Mouse (Mus musculus): ENCODE data around the gene Lingo3. TPM values are rescaled to one million over a fixed set of nuclear protein-coding genes. Genes with fewer than 3 reads are reported as not detected.

The Lingo3 gene
- polyA plus RNA-seq, 1 experiment from 2014 or later, result not detected

DNA sequence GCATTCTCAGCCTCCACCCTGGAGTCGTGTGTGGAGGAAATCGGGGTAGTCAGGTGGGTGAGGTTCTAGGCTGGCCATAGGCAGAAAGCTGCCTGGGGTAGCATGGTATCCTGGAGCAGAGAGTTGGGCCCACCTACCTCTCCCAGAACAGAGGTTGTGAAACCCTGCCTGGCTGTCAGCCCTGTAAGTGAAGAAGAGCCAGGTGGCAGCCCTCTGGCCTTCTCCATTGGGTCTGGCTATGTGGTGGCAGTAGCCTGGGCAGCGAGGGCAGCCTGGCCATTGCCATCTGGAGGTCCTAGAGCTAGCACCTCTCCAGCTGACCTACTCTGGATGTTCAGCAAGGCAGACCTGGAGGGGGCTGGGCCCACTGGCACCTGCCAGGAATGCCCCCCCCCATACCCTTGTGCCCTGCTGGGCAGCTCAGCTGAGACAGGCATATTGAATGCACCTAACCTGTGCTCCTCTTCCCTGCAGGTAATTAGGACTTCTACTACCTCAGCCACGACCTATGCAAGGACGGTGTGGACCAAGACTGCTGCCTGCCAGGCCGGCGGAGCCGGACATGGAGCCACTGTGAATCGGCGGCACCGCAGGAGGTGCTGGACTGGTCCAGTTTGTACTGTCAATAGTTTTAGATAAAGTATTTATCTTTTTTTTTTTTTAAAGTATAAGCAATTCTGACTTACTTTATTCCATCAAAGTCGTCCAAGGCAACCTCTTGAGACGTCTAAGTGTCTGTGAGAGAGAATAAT lies 50.6 kb downstream of the Lingo3 start:
- Histone ChIP-seq H3K36me3 (peaks cover 89% of the 10 kb centered on the region), H3K4me2 (no peak overlapping the region), H3K4me1 (peaks cover 40% of the 10 kb centered on the region), H3K9me3 (replicated peaks) (no peaks in the 10 kb centered on the region), H3K4me3 (no peak overlapping the region), H3K27me3 (replicated peaks) (no peaks in the 10 kb centered on the region), H3K9ac (no peak overlapping the region), H3K27ac (no peak overlapping the region)
- ATAC-seq, result no peak
- 86% methylated on average over 13 of the region's 13 CpGs for WGBS (ENCODE audit: insufficient replicate concordance)

DNA sequence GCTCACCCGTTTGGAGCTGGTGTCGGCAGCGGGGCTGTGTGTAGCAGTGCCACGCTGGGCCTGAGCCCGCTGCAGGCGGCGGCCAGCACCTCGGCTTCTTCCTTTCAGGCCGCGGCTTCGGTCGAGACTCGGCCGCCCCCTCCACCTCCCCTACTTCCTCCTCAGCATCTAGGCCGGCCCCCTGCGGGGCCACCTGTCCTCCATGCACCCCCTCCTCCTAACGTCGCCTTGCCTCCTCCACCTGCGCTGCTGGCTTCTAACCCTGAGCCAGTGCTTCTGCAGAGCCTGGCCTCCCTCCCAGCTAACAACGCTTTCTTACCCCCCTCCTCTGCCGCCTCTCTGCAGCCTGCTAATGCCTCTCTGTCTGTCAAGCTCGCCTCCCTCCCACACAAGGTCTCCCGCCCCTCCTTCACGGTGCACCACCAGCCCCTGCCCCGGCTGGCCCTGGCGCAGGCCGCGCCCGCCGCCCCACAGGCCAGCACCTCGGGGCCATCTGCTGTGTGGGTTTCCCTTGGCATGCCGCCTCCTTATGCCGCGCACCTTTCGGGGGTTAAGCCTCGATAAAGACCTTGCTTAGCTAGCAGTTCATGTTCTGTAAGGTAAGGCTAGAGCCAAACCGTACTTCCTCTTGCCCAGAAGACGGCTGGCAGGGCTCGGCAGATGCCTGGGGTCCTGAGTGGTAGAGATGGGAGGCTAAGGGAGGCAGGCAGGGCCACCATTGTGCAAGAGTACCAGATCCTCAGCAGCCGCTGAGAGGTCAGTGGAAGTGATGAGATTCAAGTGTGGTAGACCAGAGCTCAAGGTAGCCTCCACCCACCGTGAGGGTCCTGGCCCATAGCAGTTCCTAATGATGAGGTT lies 51.4 kb downstream of the Lingo3 start:
- 67% methylated on average over 41 of the region's 41 CpGs for WGBS (ENCODE audit: insufficient replicate concordance)
- Histone ChIP-seq H3K9ac (no peak overlapping the region), H3K9me3 (replicated peaks) (no peaks in the 10 kb centered on the region), H3K4me3 (no peak overlapping the region), H3K4me2 (no peak overlapping the region), H3K27ac (peak overlapping the region; percentile 22; the same call in 1 of the 2 replicates), H3K36me3 (peaks cover 97% of the 10 kb centered on the region), H3K4me1 (peaks cover 39% of the 10 kb centered on the region), H3K27me3 (replicated peaks) (no peaks in the 10 kb centered on the region)
- ATAC-seq, result no peak

DNA sequence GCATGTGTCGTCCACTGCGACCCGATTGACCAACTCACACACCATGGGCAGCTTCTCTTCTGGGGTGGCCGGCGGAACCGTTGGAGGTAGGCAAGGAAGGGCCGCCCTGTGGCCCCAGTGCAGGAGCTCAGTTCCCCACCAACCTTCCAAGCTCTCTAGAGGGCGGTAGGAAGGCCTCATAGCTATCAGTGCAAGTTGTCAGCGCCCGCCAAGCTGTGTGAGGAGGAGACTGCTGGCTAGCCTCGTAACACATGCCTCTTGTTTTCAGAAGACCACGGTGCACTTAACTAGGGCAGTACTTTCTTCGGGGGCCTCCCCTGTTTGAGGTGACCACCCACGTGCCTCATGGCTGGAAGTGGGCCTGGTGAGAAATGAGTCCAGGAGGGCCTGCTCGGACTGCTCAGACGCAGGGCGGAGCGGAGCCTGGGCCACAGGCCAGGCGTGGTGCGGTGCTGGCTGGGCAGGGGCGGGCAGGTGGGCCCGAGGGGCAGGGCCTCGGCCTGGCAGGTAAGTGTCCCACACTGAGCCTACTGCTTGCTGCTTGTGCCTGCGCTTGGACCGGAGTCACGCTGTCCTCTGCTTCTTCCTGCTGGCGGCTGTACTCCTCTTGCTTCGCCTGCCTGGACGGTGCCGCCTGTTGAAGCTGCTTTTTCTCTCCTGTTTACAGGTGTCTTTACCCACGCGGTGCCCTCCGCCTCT lies 52.2 kb downstream of the Lingo3 start:
- Histone ChIP-seq H3K9ac (no peak overlapping the region), H3K27ac (0 out of 2 replicates have a peak overlapping the region, but pooled peaks have one; percentile 22), H3K4me1 (peaks cover 32% of the 10 kb centered on the region), H3K9me3 (replicated peaks) (no peaks in the 10 kb centered on the region), H3K4me2 (no peak overlapping the region), H3K4me3 (no peak overlapping the region), H3K36me3 (peaks cover 100% of the 10 kb centered on the region), H3K27me3 (replicated peaks) (no peaks in the 10 kb centered on the region)
- WGBS (ENCODE audit: insufficient replicate concordance), result 76% methylated on average over 33 of the region's 33 CpGs
- ATAC-seq, result no peak

DNA sequence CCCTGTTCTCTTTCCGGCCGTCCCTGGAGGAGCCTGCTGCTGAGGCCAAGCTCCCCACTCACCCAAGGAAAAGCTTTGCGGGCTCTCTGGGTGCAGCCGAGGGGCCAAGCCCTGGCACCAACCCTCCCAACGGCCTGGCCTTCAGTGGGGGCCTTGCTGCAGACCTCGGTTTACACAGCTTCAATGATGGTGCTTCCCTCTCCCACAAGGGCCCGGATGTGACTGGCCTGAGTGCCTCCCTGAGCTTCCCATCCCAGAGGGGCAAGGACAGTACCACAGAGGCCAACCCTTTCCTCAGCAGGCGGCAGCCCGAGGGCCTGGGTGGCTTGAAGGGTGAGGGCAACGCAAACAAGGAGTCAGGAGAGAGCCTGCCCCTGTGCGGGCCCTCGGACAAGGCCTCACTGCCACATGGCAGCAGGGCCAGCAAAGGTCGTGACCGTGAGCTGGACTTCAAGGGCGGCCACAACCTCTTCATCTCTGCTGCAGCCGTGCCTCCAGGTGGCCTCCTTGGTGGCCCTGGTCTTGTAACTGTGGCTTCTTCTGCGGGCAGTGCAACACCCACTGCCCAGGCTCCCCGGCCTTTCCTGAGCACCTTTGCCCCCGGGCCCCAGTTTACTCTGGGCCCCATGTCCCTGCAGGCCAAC lies 53.0 kb downstream of the Lingo3 start:
- H3K4me2 ChIP-seq, result no peak overlapping the region
- H3K36me3 ChIP-seq, result peaks cover 100% of the 10 kb centered on the region
- ATAC-seq, result no peak
- H3K27me3 ChIP-seq (replicated peaks), result no peaks in the 10 kb centered on the region
- 82% methylated on average over 19 of the region's 19 CpGs for WGBS (ENCODE audit: insufficient replicate concordance)
- no peak overlapping the region for H3K4me3 ChIP-seq
- H3K27ac ChIP-seq, result no peak overlapping the region
- H3K4me1 ChIP-seq, result peaks cover 24% of the 10 kb centered on the region
- no peaks in the 10 kb centered on the region for H3K9me3 ChIP-seq (replicated peaks)
- H3K9ac ChIP-seq, result no peak overlapping the region

DNA sequence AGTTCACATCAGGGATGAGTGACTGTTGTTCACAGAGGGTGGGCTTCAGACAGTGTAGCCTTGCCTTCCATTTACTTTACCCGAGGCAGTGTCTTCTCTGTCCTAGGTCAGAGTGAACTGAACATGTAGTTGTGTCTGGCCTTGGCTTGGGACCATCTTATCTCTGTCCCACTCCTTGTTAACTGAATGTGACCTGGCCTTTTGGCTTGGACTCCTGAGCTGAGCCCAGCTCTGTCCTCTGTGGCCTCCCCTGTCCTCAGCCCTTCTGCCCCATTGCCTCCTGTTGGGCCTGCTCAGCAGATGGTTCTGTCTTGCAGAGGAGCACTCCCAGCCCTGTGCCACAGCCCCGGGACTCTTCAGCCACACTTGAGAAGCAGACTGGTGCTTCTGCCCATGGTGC lies 56.3 kb downstream of the Lingo3 start:
- Histone ChIP-seq H3K27ac (no peak overlapping the region), H3K4me2 (no peak overlapping the region), H3K9ac (no peak overlapping the region), H3K36me3 (peaks cover 100% of the 10 kb centered on the region), H3K4me1 (peaks cover 17% of the 10 kb centered on the region), H3K27me3 (replicated peaks) (no peaks in the 10 kb centered on the region), H3K9me3 (replicated peaks) (no peaks in the 10 kb centered on the region), H3K4me3 (no peak overlapping the region)
- 75% methylated on average over 2 of the region's 2 CpGs for WGBS (ENCODE audit: insufficient replicate concordance)
- ATAC-seq, result no peak

DNA sequence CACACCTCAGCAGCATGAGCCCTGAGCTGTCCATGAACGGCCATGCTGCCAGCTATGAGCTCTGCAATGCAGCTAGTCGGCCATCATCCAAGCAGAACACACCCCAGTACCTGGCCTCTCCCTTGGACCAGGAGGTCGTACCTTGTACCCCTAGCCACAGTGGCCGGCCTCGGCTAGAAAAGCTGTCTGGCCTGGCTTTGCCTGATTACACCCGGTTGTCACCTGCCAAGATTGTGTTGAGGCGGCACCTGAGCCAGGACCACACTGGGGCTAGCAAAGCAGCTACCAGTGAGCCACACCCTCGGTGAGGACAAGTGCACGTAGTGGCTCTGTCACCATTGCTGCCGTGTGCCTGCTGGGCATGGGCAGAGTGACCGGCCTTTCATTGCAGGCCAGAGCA lies 57.9 kb downstream of the Lingo3 start:
- Histone ChIP-seq H3K9me3 (replicated peaks) (no peaks in the 10 kb centered on the region), H3K4me1 (peaks cover 1% of the 10 kb centered on the region; the same call in 1 of the 2 replicates), H3K4me3 (no peak overlapping the region), H3K27me3 (replicated peaks) (no peaks in the 10 kb centered on the region), H3K4me2 (no peak overlapping the region), H3K9ac (no peak overlapping the region), H3K27ac (no peak overlapping the region), H3K36me3 (peaks cover 100% of the 10 kb centered on the region)
- ATAC-seq, result no peak
- 89% methylated on average over 11 of the region's 11 CpGs for WGBS (ENCODE audit: insufficient replicate concordance)

DNA sequence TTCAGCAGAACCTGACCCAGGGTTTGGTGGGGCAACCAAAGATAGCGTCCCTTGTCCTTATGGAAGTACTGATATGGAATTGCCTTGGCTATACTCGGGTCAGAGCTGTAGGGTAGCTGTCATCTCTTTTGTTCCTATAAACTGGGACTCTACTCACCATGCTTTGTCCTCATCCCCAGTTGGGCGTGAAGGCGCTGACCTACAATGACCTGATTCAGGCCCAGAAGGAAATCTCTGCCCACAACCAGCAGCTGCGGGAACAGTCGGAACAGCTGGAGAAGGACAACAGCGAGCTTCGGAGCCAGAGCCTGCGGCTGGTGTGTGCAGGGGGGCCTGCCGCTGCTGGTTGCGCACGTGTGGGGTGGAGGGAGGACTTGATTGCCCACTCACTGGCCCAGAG lies 59.0 kb downstream of the Lingo3 start:
- ATAC-seq, result no peak
- Histone ChIP-seq H3K27ac (no peak overlapping the region), H3K27me3 (replicated peaks) (no peaks in the 10 kb centered on the region), H3K4me2 (no peak overlapping the region), H3K4me3 (no peak overlapping the region), H3K9me3 (replicated peaks) (no peaks in the 10 kb centered on the region), H3K9ac (no peak overlapping the region), H3K4me1 (no peaks in the 10 kb centered on the region), H3K36me3 (peaks cover 100% of the 10 kb centered on the region)
- 93% methylated on average over 12 of the region's 12 CpGs for WGBS (ENCODE audit: insufficient replicate concordance)

DNA sequence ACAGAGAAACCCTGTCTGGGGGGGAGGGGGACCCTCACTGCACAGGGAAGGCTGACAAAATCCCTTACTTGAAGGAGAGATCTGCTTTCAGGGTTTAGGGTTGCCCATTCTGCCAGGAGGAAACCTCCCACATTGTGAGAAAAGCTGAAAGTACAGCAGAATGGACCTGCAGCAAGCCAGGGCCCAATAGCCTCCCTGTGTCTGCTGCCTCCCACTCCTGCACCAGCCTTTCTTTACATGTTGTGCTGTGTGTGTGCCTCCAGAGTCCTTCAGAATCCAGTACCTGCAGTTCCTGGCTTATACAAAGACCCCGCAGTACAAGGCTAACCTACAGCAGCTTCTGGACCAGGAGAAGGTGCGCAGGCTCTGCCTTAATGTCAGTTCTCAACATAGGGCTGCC lies 59.5 kb downstream of the Lingo3 start:
- no peak overlapping the region for H3K27ac ChIP-seq
- no peaks in the 10 kb centered on the region for H3K9me3 ChIP-seq (replicated peaks)
- no peaks in the 10 kb centered on the region for H3K4me1 ChIP-seq
- ATAC-seq, result no peak
- WGBS (ENCODE audit: insufficient replicate concordance), result 97% methylated on average over 2 of the region's 2 CpGs
- H3K4me3 ChIP-seq, result no peak overlapping the region
- no peak overlapping the region for H3K9ac ChIP-seq
- H3K27me3 ChIP-seq (replicated peaks), result no peaks in the 10 kb centered on the region
- H3K4me2 ChIP-seq, result no peak overlapping the region
- H3K36me3 ChIP-seq, result peaks cover 100% of the 10 kb centered on the region

MicroRNA genes within 50 kb of the gene (microRNA counts, 519-probe panel; counts per million panel counts)
- 582 counts per million, percentile 70 among the panel's probes with 10 or more counts for microRNA mmu-miR-1982

Small RNA genes within 50 kb of the gene (microRNA-seq; reads per million reads assigned to microRNA genes)
- gene Mir1982, result 3.5 reads per million, percentile 2 among the genes with 10 or more reads in this experiment

Other genes with a start within 250 kb of the Lingo3 start
- 63.3 and 65.2 TPM in 2 replicates for gene Scamp4, start 241.2 kb downstream of the Lingo3 start, polyA plus RNA-seq (2016; fragmentation: Nextera tagmentation; extraction: Ambion mirVana)
- 7.0 and 7.4 TPM in 2 replicates for gene Adat3, start 241.2 kb downstream of the Lingo3 start, polyA plus RNA-seq (2016; fragmentation: Nextera tagmentation; extraction: Ambion mirVana)
- gene Gm49322, start 238.0 kb downstream of the Lingo3 start, polyA plus RNA-seq (2016; fragmentation: Nextera tagmentation; extraction: Ambion mirVana), result 2.6 and 3.0 TPM in 2 replicates
- gene Csnk1g2, start 221.2 kb downstream of the Lingo3 start, polyA plus RNA-seq (2016; fragmentation: Nextera tagmentation; extraction: Ambion mirVana), result 106 TPM in 2 replicates
- 26.0 and 27.3 TPM in 2 replicates for gene Btbd2, start 187.0 kb downstream of the Lingo3 start, polyA plus RNA-seq (2016; fragmentation: Nextera tagmentation; extraction: Ambion mirVana)
- gene Mknk2, start 165.9 kb downstream of the Lingo3 start, polyA plus RNA-seq (2016; fragmentation: Nextera tagmentation; extraction: Ambion mirVana), result 124 and 125 TPM in 2 replicates
- gene Mob3a, start 142.1 kb downstream of the Lingo3 start, polyA plus RNA-seq (2016; fragmentation: Nextera tagmentation; extraction: Ambion mirVana), result 43.9 and 45.3 TPM in 2 replicates
- gene Izumo4, start 141.9 kb downstream of the Lingo3 start, polyA plus RNA-seq (2016; fragmentation: Nextera tagmentation; extraction: Ambion mirVana), result 10.1 and 10.6 TPM in 2 replicates
- 36.5 and 38.2 TPM in 2 replicates for gene Ap3d1, start 101.8 kb downstream of the Lingo3 start, polyA plus RNA-seq (2016; fragmentation: Nextera tagmentation; extraction: Ambion mirVana)
- 15.7 TPM in 2 replicates for gene Dot1l, start 88.8 kb downstream of the Lingo3 start, polyA plus RNA-seq (2016; fragmentation: Nextera tagmentation; extraction: Ambion mirVana)
- 53.5 and 54.1 TPM in 2 replicates for gene Sf3a2, start 45.8 kb downstream of the Lingo3 start, polyA plus RNA-seq (2016; fragmentation: Nextera tagmentation; extraction: Ambion mirVana)
- 134 and 137 TPM in 2 replicates for gene Plekhj1, start 45.4 kb downstream of the Lingo3 start, polyA plus RNA-seq (2016; fragmentation: Nextera tagmentation; extraction: Ambion mirVana)
- 0.07 TPM in 1 of 2 replicates, not detected in the other for gene Amh, start 38.8 kb downstream of the Lingo3 start, polyA plus RNA-seq (2016; fragmentation: Nextera tagmentation; extraction: Ambion mirVana)
- 0.18 and 0.46 TPM in 2 replicates for gene Jsrp1, start 30.5 kb downstream of the Lingo3 start, polyA plus RNA-seq (2016; fragmentation: Nextera tagmentation; extraction: Ambion mirVana)
- gene Oaz1, start 17.4 kb downstream of the Lingo3 start, polyA plus RNA-seq (2016; fragmentation: Nextera tagmentation; extraction: Ambion mirVana), result 1,528 and 1,635 TPM in 2 replicates
- gene Lsm7, start 11.2 kb upstream of the Lingo3 start, polyA plus RNA-seq (2016; fragmentation: Nextera tagmentation; extraction: Ambion mirVana), result 235 and 245 TPM in 2 replicates
- 66.1 and 70.5 TPM in 2 replicates for gene Sppl2b, start 11.2 kb upstream of the Lingo3 start, polyA plus RNA-seq (2016; fragmentation: Nextera tagmentation; extraction: Ambion mirVana)
- gene Tmprss9, start 27.8 kb upstream of the Lingo3 start, polyA plus RNA-seq (2016; fragmentation: Nextera tagmentation; extraction: Ambion mirVana), result 0.04 and 0.05 TPM in 2 replicates
- 271 and 301 TPM in 2 replicates for gene Timm13, start 56.9 kb upstream of the Lingo3 start, polyA plus RNA-seq (2016; fragmentation: Nextera tagmentation; extraction: Ambion mirVana)
- gene Lmnb2, start 74.2 kb upstream of the Lingo3 start, polyA plus RNA-seq (2016; fragmentation: Nextera tagmentation; extraction: Ambion mirVana), result 23.1 and 23.6 TPM in 2 replicates
- 1.6 and 2.0 TPM in 2 replicates for gene Gadd45b, start 86.0 kb upstream of the Lingo3 start, polyA plus RNA-seq (2016; fragmentation: Nextera tagmentation; extraction: Ambion mirVana)
- 0.80 and 0.81 TPM in 2 replicates for gene Gng7, start 170.9 kb upstream of the Lingo3 start, polyA plus RNA-seq (2016; fragmentation: Nextera tagmentation; extraction: Ambion mirVana)
- gene Diras1, start 181.6 kb upstream of the Lingo3 start, polyA plus RNA-seq (2016; fragmentation: Nextera tagmentation; extraction: Ambion mirVana), result not detected in 2 replicates
- gene Slc39a3, start 193.4 kb upstream of the Lingo3 start, polyA plus RNA-seq (2016; fragmentation: Nextera tagmentation; extraction: Ambion mirVana), result 7.1 and 7.9 TPM in 2 replicates
- 89.2 and 91.3 TPM in 2 replicates for gene Sgta, start 216.1 kb upstream of the Lingo3 start, polyA plus RNA-seq (2016; fragmentation: Nextera tagmentation; extraction: Ambion mirVana)
- gene Thop1, start 226.0 kb upstream of the Lingo3 start, polyA plus RNA-seq (2016; fragmentation: Nextera tagmentation; extraction: Ambion mirVana), result 48.5 and 50.8 TPM in 2 replicates